Mouse (Mus musculus): ENCODE data around the gene Ybx2.
"Not testable (repeated sequence)": the region's sequence is repeated elsewhere in the genome, so short reads cannot be mapped to it uniquely, and the experiment has no call there.

Ybx2 gene

GRCm38 (mm10) chr11:69914372-69914764 lies 21.2 kb upstream of the Ybx2 start:
- in situ Hi-C loops (cut with MboI, MseI): loop anchor here (10.0 kb wide), 2 partner anchors 750 to 1060 kb away; partner anchors contain the start of genes Rpain (in 1 of the 2) and Spag7 (in 1 of the 2)

- in situ Hi-C loops (cut with MboI, MseI): loop anchor here (10.0 kb wide), 2 partner anchors 750 to 1060 kb away; partner anchors contain the start of genes Rpain (in 1 of the 2) and Spag7 (in 1 of the 2)
Observed at GRCm38 (mm10) chr11:69914917-69915430, 20.6 kb upstream of the Ybx2 start.

DNA sequence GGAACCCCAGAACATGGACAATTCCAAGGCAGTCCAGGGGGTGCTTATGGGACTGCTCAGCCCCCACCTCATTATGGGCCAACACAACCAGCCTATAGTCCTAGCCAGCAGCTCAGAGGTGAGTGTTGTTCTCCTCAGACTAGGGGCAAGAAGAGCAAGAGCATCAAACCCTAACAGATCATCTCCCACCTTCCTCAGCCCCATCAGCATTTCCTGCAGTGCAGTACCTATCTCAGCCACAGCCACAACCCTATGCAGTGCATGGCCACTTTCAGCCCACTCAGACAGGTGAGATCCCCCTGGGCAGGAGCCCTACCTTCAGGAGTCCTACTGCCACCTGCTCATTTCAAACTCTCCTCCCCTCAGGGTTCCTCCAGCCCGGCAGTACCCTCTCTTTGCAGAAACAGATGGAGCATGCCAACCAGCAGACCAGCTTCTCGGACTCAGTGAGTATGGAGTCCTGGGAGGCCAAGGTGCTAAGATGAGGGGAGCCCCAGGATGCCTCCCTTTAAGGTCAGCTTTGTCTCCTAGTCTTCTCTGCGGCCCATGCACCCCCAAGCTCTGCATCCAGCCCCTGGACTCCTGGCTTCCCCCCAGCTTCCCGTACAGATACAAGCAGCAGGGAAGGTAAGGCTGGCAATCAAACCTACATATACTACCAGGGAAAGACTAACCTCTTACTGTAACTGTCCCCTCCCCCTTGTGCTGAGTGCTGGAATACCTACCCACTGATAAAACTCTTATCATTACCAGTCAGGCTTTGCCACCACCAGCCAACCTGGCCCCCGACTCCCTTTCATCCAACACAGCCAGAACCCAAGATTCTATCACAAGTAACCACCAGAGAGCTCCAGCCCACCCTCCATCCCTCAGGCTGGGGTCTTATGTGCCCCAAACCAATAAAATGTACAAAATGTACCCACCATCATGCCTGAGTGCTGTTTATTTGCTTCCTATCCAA lies 19.6 kb upstream of the Ybx2 start:
- in situ Hi-C loops (cut with MboI, MseI): loop anchor here (10.0 kb wide), 2 partner anchors 749 to 1059 kb away; partner anchors contain the start of genes Rpain (in 1 of the 2) and Spag7 (in 1 of the 2)

- in situ Hi-C loops (cut with MboI, MseI): loop anchor here (10.0 kb wide), 2 partner anchors 748 to 1058 kb away; partner anchors contain the start of genes Rpain (in 1 of the 2) and Spag7 (in 1 of the 2)
Observed at GRCm38 (mm10) chr11:69916652-69917378, 18.8 kb upstream of the Ybx2 start.

DNA sequence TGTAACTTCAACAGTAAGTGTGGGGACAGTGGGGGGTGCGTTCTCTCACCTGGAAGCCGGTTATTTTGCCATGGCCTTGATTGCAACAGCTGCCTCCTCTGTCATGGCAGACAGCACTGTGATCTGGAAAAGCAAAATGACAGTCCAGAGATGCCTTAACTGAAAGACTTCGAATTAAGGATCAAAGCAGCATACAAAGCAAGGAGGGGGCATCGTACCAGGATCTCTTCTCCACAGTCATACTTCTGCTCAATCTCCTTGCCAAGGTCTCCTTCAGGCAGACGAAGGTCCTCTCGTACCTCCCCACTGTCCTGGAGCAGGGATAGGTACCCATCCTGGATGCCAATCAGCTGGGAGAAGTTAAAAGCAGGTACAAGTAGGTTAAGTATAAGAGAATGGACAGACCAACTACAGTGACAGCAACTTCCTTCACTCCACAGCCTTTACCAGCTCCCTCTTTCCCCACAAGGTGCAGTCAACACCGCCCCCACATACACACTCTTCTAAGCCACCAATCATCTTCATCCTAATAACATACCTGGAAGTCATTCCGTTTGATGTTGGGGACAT lies 18.1 kb upstream of the Ybx2 start:
- in situ Hi-C loops (cut with MboI, MseI): loop anchor here (10.0 kb wide), 2 partner anchors 747 to 1057 kb away; partner anchors contain the start of genes Rpain (in 1 of the 2) and Spag7 (in 1 of the 2)

DNA sequence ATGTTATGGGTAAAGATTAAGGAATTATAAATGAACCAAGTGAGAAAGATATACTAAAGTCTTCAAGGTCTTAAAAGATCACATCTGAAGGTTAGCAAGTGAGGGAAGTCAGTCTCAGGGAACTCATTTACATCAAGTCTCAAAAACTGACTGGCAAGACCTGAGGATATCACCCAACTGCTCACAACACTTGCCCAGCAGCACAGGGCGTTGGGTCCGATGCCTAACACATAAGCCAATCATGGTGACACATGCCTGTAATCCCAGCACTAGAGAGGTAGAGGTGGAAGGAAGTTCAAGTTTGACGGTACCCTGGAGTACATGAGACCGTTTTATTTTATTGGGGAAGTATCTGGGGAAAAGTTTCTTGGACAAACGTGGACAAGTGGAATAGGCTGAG lies 17.5 kb upstream of the Ybx2 start:
- in situ Hi-C loops (cut with MboI, MseI): loop anchor here (10.0 kb wide), 2 partner anchors 747 to 1057 kb away; partner anchors contain the start of genes Rpain (in 1 of the 2) and Spag7 (in 1 of the 2)

DNA sequence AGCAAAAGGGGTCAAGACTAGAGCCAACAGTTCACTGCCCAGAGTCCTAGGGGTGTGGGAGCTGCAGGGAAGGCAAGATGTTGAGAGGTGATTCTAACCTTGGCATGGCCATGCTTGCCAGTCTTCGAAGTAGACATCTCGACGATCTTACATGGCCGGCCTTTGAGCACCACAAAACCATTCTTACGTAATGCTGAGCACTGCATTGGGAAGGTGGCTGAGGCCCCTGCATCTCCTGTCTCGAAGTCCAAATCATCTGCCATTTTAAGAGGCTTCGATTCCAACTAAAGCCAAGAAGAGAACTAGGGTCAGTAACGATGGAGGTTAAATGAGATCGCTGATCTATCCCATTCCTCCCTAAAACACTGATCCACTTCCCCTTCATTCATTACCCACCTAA lies 16.5 kb upstream of the Ybx2 start:
- in situ Hi-C loops (cut with MboI, MseI): loop anchor here (10.0 kb wide), 2 partner anchors 746 to 1056 kb away; partner anchors contain the start of genes Rpain (in 1 of the 2) and Spag7 (in 1 of the 2)

DNA sequence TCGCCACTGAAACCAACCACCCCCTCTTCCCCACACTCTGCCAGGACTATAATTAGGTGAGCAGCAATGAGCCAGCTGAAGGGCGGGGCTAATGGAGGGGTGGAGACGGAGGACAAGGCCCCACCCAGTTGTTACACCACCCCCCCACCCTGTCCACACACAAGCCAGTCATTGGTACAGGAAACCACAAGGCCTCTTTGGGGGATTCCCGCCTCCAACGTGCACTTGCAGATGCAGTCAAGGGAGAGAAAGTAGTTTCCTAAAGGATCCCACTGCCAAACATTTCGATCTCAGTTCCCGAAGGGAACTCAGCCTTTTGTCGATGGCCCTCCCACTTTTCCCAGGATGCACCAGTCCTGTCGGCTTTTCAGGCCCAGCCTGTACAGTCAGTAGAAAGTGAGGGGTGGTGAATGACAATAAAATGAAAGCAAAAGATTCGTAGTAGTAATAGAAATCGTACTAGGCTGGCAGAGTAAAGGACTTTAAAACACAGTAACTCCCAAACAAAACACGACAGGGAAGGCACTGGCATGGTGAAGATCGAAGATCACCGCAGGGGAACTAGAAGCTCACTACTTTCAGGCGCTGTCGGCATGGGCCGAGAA lies 15.8 kb upstream of the Ybx2 start:
- in situ Hi-C loops (cut with MboI, MseI): loop anchor here (10.0 kb wide), 2 partner anchors 745 to 1055 kb away; partner anchors contain the start of genes Rpain (in 1 of the 2) and Spag7 (in 1 of the 2)

DNA sequence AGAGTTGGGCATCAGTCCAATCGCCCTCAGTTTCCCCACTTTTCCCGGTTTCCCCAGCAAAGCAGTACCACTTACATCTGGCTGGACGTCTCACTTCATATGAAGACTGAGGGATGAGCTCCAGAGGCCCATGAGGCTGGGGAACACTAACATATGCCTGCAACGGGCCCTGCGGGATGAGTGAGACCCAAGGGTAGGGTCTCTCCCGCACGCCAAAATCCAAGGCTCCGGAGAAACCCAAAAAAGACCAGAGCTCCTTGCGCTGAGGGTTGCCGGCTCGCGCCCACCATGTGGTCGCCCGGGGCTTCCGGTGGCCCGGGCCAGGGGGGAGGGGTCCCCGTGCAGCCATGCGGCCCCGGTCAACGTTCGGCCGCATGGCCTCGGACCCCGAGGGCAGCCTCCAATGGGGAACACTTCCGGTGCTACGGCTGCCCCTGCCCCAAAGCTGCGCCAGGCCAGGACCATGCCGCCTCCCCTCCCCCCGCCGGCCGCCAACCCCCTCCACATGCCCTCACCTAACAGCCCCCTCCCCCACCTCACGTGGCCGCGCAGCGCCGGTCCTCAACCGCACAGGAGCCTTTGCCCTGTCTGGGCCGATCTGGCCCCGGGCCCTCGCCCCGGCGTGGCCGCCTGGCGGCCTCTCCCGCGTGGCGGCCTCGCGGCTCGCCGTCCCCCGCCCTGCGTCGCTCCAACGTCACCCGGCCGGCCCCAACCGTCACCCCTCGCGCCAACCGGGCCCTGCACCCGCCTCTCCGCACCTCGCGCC lies 15.1 kb upstream of the Ybx2 start:
- in situ Hi-C loops (cut with MboI, MseI): no loop called here

DNA sequence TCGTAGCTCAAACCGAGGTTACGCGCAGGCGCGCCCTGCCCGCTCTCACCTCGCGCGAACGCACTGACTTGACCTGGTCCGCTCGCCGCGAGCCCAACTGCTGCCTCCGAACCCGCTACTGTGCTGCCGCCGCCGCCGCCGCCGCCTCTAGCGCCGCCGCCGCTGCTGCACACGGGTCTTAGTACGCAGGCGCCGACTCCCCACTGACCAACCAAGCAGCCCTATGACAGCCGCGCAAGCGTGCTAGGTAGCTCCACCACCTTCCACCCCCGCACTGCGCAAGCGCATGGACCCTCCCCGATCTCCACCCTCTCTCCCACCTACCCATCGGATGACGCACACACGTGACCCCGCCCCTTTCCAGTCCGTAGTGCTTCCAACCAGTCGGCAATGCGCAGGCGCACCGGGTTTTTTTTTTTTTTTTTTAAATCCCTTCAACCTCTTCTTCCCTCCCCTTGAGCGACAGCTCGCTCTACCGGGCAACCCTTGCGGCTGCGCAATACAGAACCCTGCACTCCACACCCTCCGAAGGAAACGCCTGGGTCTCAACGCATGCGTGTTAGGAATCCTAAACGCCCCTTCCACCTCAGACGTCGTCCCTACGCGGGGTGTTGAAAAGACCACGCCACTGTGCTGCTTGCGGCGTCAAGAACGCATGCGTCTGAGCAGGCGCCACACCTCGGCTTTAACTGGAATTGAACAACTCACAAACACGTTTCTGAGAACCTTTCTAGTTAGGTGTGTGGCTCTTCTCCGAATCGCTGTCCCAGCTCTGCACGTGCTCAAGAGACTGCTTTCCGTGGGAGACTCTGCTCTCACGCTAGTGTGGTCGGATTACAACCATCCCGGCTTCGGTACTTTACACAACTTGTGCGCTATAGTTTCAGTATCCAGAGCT lies 14.2 kb upstream of the Ybx2 start, which contains the start of gene Eif5a:
TSS of gene Eif5a (minus strand) at position 845 of the 898 bp plus-strand sequence.
- in situ Hi-C loops (cut with MboI, MseI): no loop called here

DNA sequence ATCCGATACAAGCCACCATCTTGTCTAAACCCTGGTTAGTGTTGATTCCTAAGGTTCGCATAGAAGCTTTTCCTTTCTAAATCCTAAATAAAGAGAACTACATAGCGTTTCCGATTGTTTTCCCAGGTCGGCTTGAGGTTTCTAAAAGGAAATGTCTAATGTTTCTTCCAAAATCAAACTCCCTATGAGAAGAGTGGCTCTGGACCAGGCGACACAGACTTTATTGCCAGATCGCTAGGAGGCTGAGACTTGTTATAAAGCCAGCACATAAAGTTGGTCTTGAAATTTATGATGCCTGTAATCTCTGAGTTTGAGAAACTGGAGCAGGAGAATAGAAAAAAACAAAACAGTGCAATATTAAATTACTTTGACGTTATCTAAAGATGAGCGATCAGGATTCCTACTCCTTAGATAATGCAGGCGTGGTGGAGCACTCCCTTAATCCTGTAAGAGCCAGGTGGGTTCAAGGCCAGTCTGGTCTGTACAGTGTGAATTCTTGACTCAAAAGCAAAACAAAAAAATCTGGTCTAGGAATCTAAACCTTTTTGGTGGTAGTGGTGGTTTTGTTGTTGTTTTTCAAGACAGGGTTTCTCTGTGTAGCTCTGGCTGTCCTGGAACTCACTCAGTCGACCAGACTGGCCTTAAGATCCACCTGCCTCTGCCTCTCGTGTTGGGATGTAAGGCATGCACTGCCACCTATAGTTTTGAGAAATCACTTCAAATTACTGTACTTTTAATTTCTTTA lies 13.4 kb upstream of the Ybx2 start:
- in situ Hi-C loops (cut with MboI, MseI): no loop called here

- in situ Hi-C loops (cut with MboI, MseI): no loop called here
Observed at GRCm38 (mm10) chr11:69922796-69923195, 12.8 kb upstream of the Ybx2 start.

DNA sequence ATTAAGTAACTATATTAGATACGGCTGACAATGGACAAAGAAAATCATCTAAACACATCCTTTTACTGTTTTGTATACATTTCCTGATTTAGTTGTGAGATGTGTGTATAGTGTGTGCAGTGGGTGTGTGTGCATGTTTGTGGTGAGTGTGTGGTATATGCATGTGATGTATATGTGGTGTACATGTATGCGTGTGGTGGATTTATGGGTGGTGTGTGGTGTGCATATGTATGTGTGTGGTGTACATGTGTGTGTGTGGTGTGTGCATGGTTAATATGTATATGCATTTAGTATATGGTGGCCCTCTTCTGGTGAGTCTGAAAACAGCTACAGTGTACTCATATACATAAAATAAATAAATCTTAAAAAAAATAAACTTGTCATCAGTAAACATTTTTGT lies 8.1 kb upstream of the Ybx2 start:
- in situ Hi-C loops (cut with MboI, MseI): no loop called here

DNA sequence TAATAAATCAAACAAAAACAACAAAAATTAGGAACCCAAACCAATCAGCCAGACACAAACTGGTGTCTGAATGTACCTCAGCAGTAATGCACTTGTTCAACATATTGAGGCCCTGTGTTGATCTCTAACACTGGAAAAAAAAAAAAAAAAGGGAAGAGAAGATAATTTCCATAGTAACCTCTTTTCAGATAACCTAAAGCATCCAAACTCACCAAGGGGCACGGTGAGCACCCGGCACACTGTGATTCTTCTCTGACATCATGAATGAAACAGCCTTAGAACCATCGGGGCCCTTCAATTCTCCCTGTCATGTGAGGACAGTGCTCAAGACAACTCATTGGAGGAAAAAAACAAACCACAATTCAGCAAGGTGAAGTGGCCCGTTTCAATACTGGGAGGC lies 5.9 kb upstream of the Ybx2 start:
- in situ Hi-C loops (cut with MboI, MseI): no loop called here

DNA sequence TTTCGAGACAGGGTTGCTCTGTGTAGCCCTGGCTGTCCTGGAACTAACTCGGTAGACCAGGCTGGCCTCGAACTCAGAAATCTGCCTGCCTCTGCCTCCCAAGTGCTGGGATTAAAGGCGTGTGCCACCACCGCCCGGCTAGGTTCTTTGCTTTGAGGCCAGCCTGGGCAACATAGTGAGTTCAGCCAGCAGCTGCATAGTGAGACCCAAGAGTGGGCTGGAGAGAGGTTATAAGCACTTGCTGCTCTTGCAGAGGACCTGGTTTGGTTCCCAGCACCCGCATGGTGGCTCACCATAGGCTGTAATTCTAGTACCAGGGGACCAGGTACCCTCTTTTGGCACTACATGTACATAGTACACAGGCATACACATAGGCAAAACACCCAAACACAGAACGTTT lies 5.4 kb upstream of the Ybx2 start:
- in situ Hi-C loops (cut with MboI, MseI): not testable (repeated sequence)

- in situ Hi-C loops (cut with MboI, MseI): no loop called here
Observed at GRCm38 (mm10) chr11:69930967-69931537, 4.5 kb upstream of the Ybx2 start.

DNA sequence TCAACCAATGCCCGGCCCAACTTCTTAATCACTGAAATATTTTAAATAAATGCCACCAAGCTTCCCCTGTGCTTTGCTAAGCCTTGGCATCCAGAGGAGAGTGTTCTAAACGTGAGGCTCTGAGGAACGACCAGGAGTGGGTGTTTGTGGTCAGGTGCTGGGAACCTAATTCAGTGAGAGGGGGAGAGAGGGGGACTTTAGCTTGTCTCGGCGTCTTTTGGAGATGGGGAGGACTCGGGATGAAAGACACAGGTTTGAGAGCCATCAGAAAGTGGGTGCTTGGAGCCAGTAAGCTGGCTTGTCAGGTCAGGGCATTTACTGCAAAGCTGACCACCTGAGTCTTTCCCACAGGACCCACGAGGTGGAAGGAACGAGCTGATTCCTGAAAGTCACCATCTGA lies 3.8 kb upstream of the Ybx2 start:
- in situ Hi-C loops (cut with MboI, MseI): no loop called here

- in situ Hi-C loops (cut with MboI, MseI): no loop called here
Observed at GRCm38 (mm10) chr11:69932254-69932653, 3.3 kb upstream of the Ybx2 start.
